Mouse (Mus musculus) kidney, embryonic 14.5 days (tissue): ENCODE results near the gene Wscd2. TPM values are rescaled to one million over a fixed set of nuclear protein-coding genes. Genes with fewer than 3 reads are reported as not detected.

Source experiments
- ATAC-seq: fragments of 200-750 bp; cut with Nextera tagmentation; 2 replicates; pipeline ENCODE4 v1.8.0; 2017; ENCODE audit warnings: moderate number of reproducible peaks, mild to moderate bottlenecking, moderate TSS enrichment, moderate library complexity; ENCODE audit not compliant: low FRiP score, low TSS enrichment
- H3K27ac ChIP-seq: fragments of 300-500 bp; sonication (generic); 2 replicates; pipeline ENCODE4 v1.5.1; 2014; ENCODE audit warnings: low read depth, mild to moderate bottlenecking, low read length, moderate library complexity, mixed read lengths
- H3K27me3 ChIP-seq: fragments of 300-500 bp; sonication (generic); 2 replicates; pipeline ENCODE4 v1.6.1; 2014; ENCODE audit warnings: mild to moderate bottlenecking, low read length; ENCODE audit not compliant: control insufficient read depth, insufficient read depth
- H3K36me3 ChIP-seq: fragments of 300-500 bp; sonication (generic); 2 replicates; pipeline ENCODE4 v1.6.1; 2014; ENCODE audit warnings: low read length, mixed read lengths; ENCODE audit not compliant: control insufficient read depth, insufficient read depth
- H3K4me1 ChIP-seq: fragments of 300-500 bp; sonication (generic); 2 replicates; pipeline ENCODE4 v1.6.1; 2014; ENCODE audit warnings: low read length, mixed read lengths; ENCODE audit not compliant: control insufficient read depth, insufficient read depth
- H3K4me2 ChIP-seq: fragments of 300-500 bp; sonication (generic); replicated peaks from 2 replicates; pipeline ENCODE4 v1.6.1; 2014; ENCODE audit warnings: low read depth, mild to moderate bottlenecking, low read length
- H3K4me3 ChIP-seq: fragments of 300-500 bp; sonication (generic); 2 replicates; pipeline ENCODE4 v1.5.1; 2014; ENCODE audit warnings: mild to moderate bottlenecking, low read length
- H3K9ac ChIP-seq: fragments of 300-500 bp; sonication (generic); 2 replicates; pipeline ENCODE4 v1.6.1; 2014; ENCODE audit warnings: low read depth, mild to moderate bottlenecking, low read length, moderate library complexity
- H3K9me3 ChIP-seq: fragments of 300-500 bp; sonication (generic); 2 replicates; pipeline ENCODE4 v1.6.1; 2016; ENCODE audit warnings: low read length; ENCODE audit not compliant: control insufficient read depth
- WGBS: fragments of 180-500 bp; shearing (Covaris S2); extraction: QIAGEN DNeasy Blood & Tissue Kit; methylation state at CpG from one replicate; pipeline ENCODE4 v1.1.7; 2014; 5-methylcytosine and 5-hydroxymethylcytosine counted together
- polyA plus RNA-seq: library from polyadenylated mRNA; unstranded; fragments of >200 nt; fragmentation: Nextera tagmentation; extraction: Ambion mirVana; gene quantifications from 2 replicates; pipeline ENCODE4 v1.2.1, GENCODE M21; 2014

Wscd2 gene
- polyA plus RNA-seq, 1 experiment from 2014 or later, result 3.7 TPM

DNA sequence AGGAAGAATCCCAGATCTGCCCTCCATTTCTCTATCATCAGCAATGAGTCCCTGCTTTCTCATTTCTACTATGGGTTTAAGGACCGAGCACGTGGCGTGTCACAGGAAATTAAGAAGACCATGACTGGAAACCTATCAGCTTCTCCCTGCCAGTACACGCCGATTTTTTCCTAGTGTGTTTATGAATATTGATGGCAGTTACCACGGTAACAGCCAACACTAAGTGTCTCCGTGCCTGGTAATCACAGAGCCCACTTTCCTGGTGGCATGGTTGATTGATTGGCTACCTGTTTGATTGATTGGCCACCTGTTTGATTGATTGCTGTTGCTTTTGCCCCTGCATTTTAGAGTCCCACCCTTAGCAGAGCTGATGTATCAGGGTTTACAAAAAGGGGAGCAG lies 30.2 kb upstream of the Wscd2 start:
- Histone ChIP-seq H3K27me3 (peaks cover 11% of the 10 kb centered on the region; the same call in 1 of the 2 replicates), H3K27ac (no peak overlapping the region), H3K9ac (no peak overlapping the region), H3K4me1 (peaks cover 12% of the 10 kb centered on the region), H3K4me2 (no peak overlapping the region), H3K4me3 (no peak overlapping the region), H3K9me3 (0 out of 2 replicates have a peak, but pooled peaks cover 2% of the 10 kb centered on the region), H3K36me3 (no peaks in the 10 kb centered on the region)
- ATAC-seq, result no peak
- 76% methylated on average over 7 of the region's 7 CpGs for WGBS

DNA sequence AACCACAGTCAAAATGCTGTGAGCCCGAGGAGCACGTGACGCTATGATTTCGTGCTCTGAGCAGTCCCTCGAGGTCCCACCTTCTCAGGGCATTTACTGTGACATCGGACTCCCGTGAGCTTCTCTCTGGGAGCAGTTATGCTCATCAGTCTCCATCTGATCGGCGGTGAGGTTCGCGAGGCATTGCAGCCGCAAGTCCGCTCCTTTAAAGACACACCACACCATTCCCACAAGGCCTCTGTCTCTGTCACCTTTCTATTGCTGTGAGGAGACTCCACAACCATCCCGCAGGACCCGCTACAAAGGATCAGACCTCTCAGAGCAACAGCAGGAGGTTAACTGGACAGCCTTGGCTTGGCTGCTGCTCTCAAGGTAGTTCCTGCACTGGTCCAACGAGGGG lies 28.6 kb upstream of the Wscd2 start:
- no peak for ATAC-seq
- H3K27me3 ChIP-seq, result peaks cover 11% of the 10 kb centered on the region; the same call in 1 of the 2 replicates
- no peak overlapping the region for H3K27ac ChIP-seq
- H3K36me3 ChIP-seq, result no peaks in the 10 kb centered on the region
- peak overlapping the region; percentile 28; the same call in 1 of the 2 replicates for H3K9ac ChIP-seq
- WGBS, result 14% methylated on average over 16 of the region's 16 CpGs
- H3K4me3 ChIP-seq, result no peak overlapping the region
- H3K4me2 ChIP-seq, result peak overlapping the region; percentile 27
- 0 out of 2 replicates have a peak, but pooled peaks cover 2% of the 10 kb centered on the region for H3K9me3 ChIP-seq
- peaks cover 13% of the 10 kb centered on the region for H3K4me1 ChIP-seq

DNA sequence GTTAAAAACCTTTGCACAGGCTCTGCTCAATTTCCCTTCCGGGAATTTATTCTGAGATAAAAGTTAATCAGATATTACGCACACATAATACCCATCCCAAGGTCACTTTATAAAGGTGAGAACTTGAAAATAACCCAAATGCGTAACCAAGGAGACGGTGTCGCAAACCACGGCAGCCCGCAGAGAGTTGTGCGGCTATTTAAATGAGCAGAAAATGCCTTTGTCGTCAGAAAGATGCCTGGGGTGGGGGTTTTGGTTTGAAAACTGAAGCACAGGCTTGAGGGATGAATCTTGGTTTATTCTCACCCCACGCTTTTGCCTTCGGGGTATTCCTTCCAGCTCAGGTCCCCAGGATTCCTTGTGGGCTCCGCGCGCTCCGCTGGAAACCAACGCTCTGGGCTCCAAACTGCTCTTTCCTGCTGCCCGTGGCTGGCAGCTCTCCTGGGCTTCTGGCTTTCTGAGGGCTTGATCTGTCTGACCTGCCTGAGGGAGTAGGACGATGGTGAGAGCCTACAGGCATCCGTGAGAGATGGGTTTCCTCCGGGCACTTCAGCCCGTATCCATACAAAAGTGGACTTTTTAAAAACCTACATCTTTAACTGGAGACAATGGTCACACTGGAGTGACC lies 28.0 kb upstream of the Wscd2 start:
- ATAC-seq, result no peak
- Histone ChIP-seq H3K9me3 (0 out of 2 replicates have a peak, but pooled peaks cover 2% of the 10 kb centered on the region), H3K27me3 (peaks cover 11% of the 10 kb centered on the region; the same call in 1 of the 2 replicates), H3K4me3 (no peak overlapping the region), H3K27ac (no peak overlapping the region), H3K4me2 (peak overlapping the region; percentile 27), H3K36me3 (no peaks in the 10 kb centered on the region), H3K9ac (no peak overlapping the region), H3K4me1 (peaks cover 19% of the 10 kb centered on the region)
- WGBS, result 41% methylated on average over 21 of the region's 21 CpGs

DNA sequence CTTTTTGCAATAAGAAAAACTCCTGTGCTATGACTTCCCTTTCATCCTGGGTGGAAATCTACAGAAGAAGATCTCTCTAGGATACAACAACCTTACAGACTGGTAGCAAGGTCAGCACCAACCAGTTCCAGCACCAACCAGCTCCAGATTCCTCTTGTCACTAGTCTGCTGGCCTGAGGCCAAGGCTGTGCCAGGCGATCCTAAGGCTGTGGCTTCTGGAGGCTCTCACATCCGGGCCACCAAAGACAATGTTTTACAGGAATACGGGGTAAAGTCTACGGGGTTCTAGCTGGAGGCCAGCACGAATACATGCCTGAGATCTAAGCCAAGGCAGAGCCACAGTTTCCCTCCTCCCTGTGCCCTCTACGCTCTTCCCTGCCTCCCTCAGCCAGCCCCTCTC lies 25.4 kb upstream of the Wscd2 start:
- Histone ChIP-seq H3K27me3 (peaks cover 11% of the 10 kb centered on the region; the same call in 1 of the 2 replicates), H3K9me3 (no peaks in the 10 kb centered on the region), H3K4me1 (peaks cover 29% of the 10 kb centered on the region), H3K4me3 (no peak overlapping the region), H3K4me2 (no peak overlapping the region), H3K27ac (no peak overlapping the region), H3K36me3 (no peaks in the 10 kb centered on the region), H3K9ac (no peak overlapping the region)
- WGBS, result 83% methylated on average over 6 of the region's 6 CpGs
- no peak for ATAC-seq

DNA sequence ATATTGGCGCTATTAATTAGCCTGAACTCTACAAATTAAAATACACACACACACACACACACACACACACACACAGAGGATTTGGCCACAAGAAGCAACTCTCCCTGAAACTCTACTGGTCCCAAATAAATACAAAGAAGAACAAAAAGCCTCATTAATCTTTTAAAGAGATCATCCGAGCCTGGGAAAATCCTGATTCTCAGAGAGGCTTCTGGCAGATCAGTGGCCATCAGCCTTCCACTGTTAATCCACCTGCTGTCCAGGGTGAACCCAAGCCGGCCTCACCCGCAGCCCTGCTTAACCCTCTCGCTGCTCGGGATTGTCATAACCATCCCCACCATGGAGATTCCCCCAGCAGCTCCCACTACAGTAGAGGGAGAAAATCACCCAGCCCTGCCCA lies 23.6 kb upstream of the Wscd2 start:
- peaks cover 27% of the 10 kb centered on the region for H3K4me1 ChIP-seq
- peaks cover 11% of the 10 kb centered on the region; the same call in 1 of the 2 replicates for H3K27me3 ChIP-seq
- 44% methylated on average over 6 of the region's 6 CpGs for WGBS
- no peak overlapping the region for H3K4me3 ChIP-seq
- no peak overlapping the region for H3K9ac ChIP-seq
- H3K27ac ChIP-seq, result no peak overlapping the region
- H3K4me2 ChIP-seq, result no peak overlapping the region
- H3K9me3 ChIP-seq, result no peaks in the 10 kb centered on the region
- H3K36me3 ChIP-seq, result no peaks in the 10 kb centered on the region
- no peak for ATAC-seq

DNA sequence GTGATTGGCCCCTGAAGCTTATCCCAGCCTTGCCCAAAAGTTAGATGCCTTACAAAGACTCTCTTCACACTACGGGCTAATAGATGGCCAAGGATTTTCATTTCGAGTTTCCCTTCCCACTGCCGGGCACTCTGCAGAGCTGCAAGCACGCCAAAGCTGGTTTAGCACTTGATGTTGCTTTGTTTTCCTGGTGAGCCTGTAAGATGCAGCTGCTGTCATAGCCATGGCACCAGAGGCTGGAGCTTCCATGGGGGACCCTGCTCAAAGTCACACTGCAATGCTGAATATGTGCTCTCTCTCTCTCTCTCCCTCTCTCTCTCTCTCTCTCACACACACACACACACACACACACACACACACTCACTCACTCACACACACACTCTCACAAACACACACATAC lies 23.1 kb upstream of the Wscd2 start:
- H3K9me3 ChIP-seq, result no peaks in the 10 kb centered on the region
- no peaks in the 10 kb centered on the region for H3K36me3 ChIP-seq
- peaks cover 25% of the 10 kb centered on the region for H3K4me1 ChIP-seq
- 35% methylated on average over 4 of the region's 4 CpGs for WGBS
- H3K4me3 ChIP-seq, result no peak overlapping the region
- no peak overlapping the region for H3K9ac ChIP-seq
- no peak for ATAC-seq
- peaks cover 11% of the 10 kb centered on the region; the same call in 1 of the 2 replicates for H3K27me3 ChIP-seq
- 0 out of 2 replicates have a peak overlapping the region, but pooled peaks have one; percentile 17 for H3K27ac ChIP-seq
- no peak overlapping the region for H3K4me2 ChIP-seq

DNA sequence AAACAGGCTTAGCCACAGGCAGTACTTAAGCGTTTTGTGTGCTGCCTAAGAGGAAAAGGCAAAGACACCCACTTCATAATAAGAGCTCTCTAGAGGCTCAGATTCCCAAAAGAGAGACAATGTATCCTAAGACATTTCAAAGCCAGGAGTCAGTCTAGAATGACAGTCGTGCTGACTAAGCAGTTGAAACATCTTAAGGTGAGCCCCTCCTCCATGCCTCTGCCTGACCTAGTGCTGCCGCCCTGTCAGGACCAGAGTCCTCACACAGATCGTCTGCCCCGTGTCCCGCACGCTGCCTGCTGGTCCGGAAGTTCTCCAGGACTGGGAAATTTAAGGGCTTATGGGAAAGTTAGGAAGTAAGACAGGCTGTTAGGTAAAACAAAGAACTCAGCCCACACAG lies 22.4 kb upstream of the Wscd2 start:
- peaks cover 4% of the 10 kb centered on the region; the same call in 1 of the 2 replicates for H3K27me3 ChIP-seq
- H3K36me3 ChIP-seq, result no peaks in the 10 kb centered on the region
- H3K4me2 ChIP-seq, result peak overlapping the region; percentile 32
- peak; percentile 14; the same call in 1 of the 2 replicates for ATAC-seq
- H3K9me3 ChIP-seq, result no peaks in the 10 kb centered on the region
- peak overlapping the region; percentile 29; the same call in 1 of the 2 replicates for H3K9ac ChIP-seq
- under 1% methylated on average over 8 of the region's 8 CpGs for WGBS
- peak overlapping the region; percentile 65; the same call in 1 of the 2 replicates for H3K27ac ChIP-seq
- peak overlapping the region; percentile 3; the same call in 1 of the 2 replicates for H3K4me3 ChIP-seq
- peaks cover 25% of the 10 kb centered on the region for H3K4me1 ChIP-seq

DNA sequence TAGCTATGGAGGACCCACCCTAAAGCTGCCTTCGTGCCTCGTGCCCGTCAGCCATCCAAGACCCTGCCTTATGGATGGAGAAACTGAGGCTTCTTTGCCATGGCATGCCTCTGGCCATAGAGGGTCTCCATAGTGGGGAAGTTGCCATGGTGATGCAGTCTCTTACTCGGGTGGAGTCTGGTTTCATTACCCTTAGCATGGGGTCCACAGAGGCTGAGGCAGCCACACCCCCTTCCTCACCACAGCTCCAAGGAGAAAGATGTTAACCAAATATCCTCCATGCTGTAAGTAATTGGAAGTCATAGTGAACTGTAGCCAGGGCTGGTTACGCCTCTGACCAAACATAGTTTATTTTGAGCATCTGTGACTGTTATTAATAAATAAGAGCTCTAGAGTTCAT lies 21.5 kb upstream of the Wscd2 start:
- Histone ChIP-seq H3K27me3 (no peaks in the 10 kb centered on the region), H3K36me3 (no peaks in the 10 kb centered on the region), H3K9ac (no peak overlapping the region), H3K4me2 (no peak overlapping the region), H3K4me3 (no peak overlapping the region), H3K4me1 (peaks cover 23% of the 10 kb centered on the region), H3K27ac (no peak overlapping the region), H3K9me3 (no peaks in the 10 kb centered on the region)
- 66% methylated on average over 5 of the region's 5 CpGs for WGBS
- ATAC-seq, result no peak

DNA sequence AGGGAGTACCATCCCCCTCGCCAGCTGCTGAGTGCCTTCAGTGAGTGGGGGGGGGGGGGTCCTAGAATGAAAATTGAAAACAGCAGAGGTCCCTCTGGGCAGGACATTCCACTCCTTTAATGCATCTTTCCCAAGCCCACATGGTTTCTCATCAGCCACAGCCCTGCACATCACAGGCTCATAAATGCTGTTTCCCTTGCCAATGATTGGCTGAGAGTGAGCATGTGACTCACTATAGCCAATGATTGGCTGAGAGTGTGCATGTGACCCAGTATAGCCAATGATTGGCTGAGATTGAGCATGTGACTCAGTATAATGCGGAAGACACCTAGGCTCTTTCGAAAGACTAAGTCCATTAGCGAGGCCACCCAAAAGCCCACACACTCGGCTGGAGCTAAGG lies 20.9 kb upstream of the Wscd2 start:
- 91% methylated on average over 5 of the region's 5 CpGs for WGBS
- H3K4me2 ChIP-seq, result no peak overlapping the region
- ATAC-seq, result no peak
- H3K36me3 ChIP-seq, result no peaks in the 10 kb centered on the region
- H3K9me3 ChIP-seq, result no peaks in the 10 kb centered on the region
- no peaks in the 10 kb centered on the region for H3K27me3 ChIP-seq
- no peak overlapping the region for H3K4me3 ChIP-seq
- H3K27ac ChIP-seq, result no peak overlapping the region
- peaks cover 21% of the 10 kb centered on the region for H3K4me1 ChIP-seq
- no peak overlapping the region for H3K9ac ChIP-seq
